ENCODE assay signal across 7 mouse cellular contexts in genomic region chr17:13472460-13473062, GRCm38 (mm10).
DNase-seq lines count a peak whose midpoint lies in the region; ATAC-seq and TF ChIP-seq lines count a peak whose summit lies in the region.

No protein-coding gene starts in this region.

- no peak for TF ChIP-seq POLR2A in spleen, adult 2 months (IDR thresholded peaks at IDR 0.05; ENCODE audit: low read depth, low read length)

- WGBS in midbrain, embryonic 13.5 days, result 14% methylated on average over 7 of the region's 7 CpGs
- 21% methylated on average over 7 of the region's 7 CpGs for WGBS in spleen, adult 2 months

- peak; percentile 94 for TF ChIP-seq CTCF in left cerebral cortex, adult 2 months (IDR thresholded peaks at IDR 0.05)
- TF ChIP-seq CTCF in spleen, adult 2 months (IDR thresholded peaks at IDR 0.05; ENCODE audit: extremely low read depth, insufficient read depth, insufficient read length, insufficient replicate concordance), result peak; percentile 17; the same call in 1 of the 2 replicates

- no peaks in the 10 kb centered on the region for H3K27me3 ChIP-seq in midbrain, embryonic 13.5 days
- no peaks in the 10 kb centered on the region for H3K27me3 ChIP-seq in spleen, adult 2 months (ENCODE audit: control insufficient read depth, insufficient read depth, low read length)

- intact Hi-C loops in left cerebral cortex, adult 2 months (cut with DNase I), result loop anchor here (1.0 to 5.0 kb wide), 4 partner anchors 90 to 358 kb away; no protein-coding TSS in a partner anchor

- peak overlapping the region; percentile 38; the same call in 1 of the 2 replicates for H3K27ac ChIP-seq in left cerebral cortex, adult 2 months
- no peak overlapping the region for H3K27ac ChIP-seq in midbrain, embryonic 13.5 days
- no peak overlapping the region for H3K27ac ChIP-seq in spleen, adult 2 months (ENCODE audit: insufficient read depth, low read length)

- peaks cover 5% of the 10 kb centered on the region; the same call in 1 of the 2 replicates for H3K4me1 ChIP-seq in midbrain, embryonic 13.5 days (replicated peaks)
- H3K4me1 ChIP-seq in spleen, adult 2 months (ENCODE audit: control insufficient read depth, insufficient read depth, insufficient read length), result no peaks in the 10 kb centered on the region

- peak; percentile 39 for DNase-seq in WW6 (ENCODE audit: low read depth, low spot score)
- DNase-seq in cerebellum, adult 9-10 months, result peak; percentile 86
- DNase-seq in frontal cortex, postnatal 14 days (ENCODE audit: low spot score in 2 of 2), result peak; percentile 59 to 81
- peak; percentile 70 for DNase-seq in induced T-regulatory cell, adult 2 months (ENCODE audit: low read depth)
- DNase-seq in left cerebral cortex, adult 2 months (ENCODE audit: extremely low spot score in 1 of 2, low spot score in 2 of 2), result peak; percentile 74 to 75
- peak; percentile 8 to 27 for DNase-seq in spleen, adult 2 months (ENCODE audit: low read depth in 1 of 2, low spot score in 2 of 2)

- no peak overlapping the region for H3K9ac ChIP-seq in midbrain, embryonic 13.5 days (replicated peaks)

- no peaks in the 10 kb centered on the region for H3K9me3 ChIP-seq in midbrain, embryonic 13.5 days

- no peak overlapping the region for H3K4me2 ChIP-seq in midbrain, embryonic 13.5 days (replicated peaks)

- H3K36me3 ChIP-seq in midbrain, embryonic 13.5 days, result no peaks in the 10 kb centered on the region
- H3K36me3 ChIP-seq in spleen, adult 2 months (ENCODE audit: control insufficient read depth, insufficient read depth, low read length), result no peaks in the 10 kb centered on the region

- H3K4me3 ChIP-seq in left cerebral cortex, adult 2 months, result no peak overlapping the region
- H3K4me3 ChIP-seq in midbrain, embryonic 13.5 days (replicated peaks), result no peak overlapping the region
- no peak overlapping the region for H3K4me3 ChIP-seq in spleen, adult 2 months (ENCODE audit: extremely low read depth, insufficient read depth, insufficient read length)

- peak; percentile 83 for ATAC-seq in midbrain, embryonic 13.5 days

Comparison
In these comparisons a context has a peak if more than half of its experiments do, and no peak if none do; other contexts are left out.
1. DNase-seq: peak in every context shown above with its lines; median percentile 86 in cerebellum, adult 9-10 months; 74 in left cerebral cortex, adult 2 months; 70 in frontal cortex, postnatal 14 days; 70 in induced T-regulatory cell, adult 2 months; 39 in WW6; 18 in spleen, adult 2 months.